Mouse (Mus musculus): ENCODE measurements around the gene Sh3rf3.

Sh3rf3 gene

GRCm38 (mm10) chr10:58915301-58916245 is 102.4 kb downstream of the Sh3rf3 start:
- no peak for DNase-seq (ENCODE audit: low read depth, low spot score)

- no peak for DNase-seq (ENCODE audit: low read depth, low spot score)
These were observed 108.6 kb downstream of the Sh3rf3 start for GRCm38 (mm10) chr10:58921643-58922188.

- DNase-seq (ENCODE audit: low read depth, low spot score) = no peak
These were observed 109.2 kb downstream of the Sh3rf3 start for GRCm38 (mm10) chr10:58922216-58922829.

GRCm38 (mm10) chr10:58922993-58923392 is 109.8 kb downstream of the Sh3rf3 start:
- no peak for DNase-seq (ENCODE audit: low read depth, low spot score)

GRCm38 (mm10) chr10:58926578-58926977 is 113.4 kb downstream of the Sh3rf3 start:
- no peak for DNase-seq (ENCODE audit: low read depth, low spot score)

GRCm38 (mm10) chr10:58928952-58929442 is 115.8 kb downstream of the Sh3rf3 start:
- no peak for DNase-seq (ENCODE audit: low read depth, low spot score)

- peak; percentile 34 for DNase-seq (ENCODE audit: low read depth, low spot score)
These were observed 119.1 kb downstream of the Sh3rf3 start for GRCm38 (mm10) chr10:58932151-58932773.

- no peak for DNase-seq (ENCODE audit: low read depth, low spot score)
These were observed 122.4 kb downstream of the Sh3rf3 start for GRCm38 (mm10) chr10:58935606-58936005.

- DNase-seq (ENCODE audit: low read depth, low spot score) = no peak
These were observed 123.3 kb downstream of the Sh3rf3 start for GRCm38 (mm10) chr10:58936441-58936860.

GRCm38 (mm10) chr10:58937521-58937920 is 124.4 kb downstream of the Sh3rf3 start:
- no peak for DNase-seq (ENCODE audit: low read depth, low spot score)

- DNase-seq (ENCODE audit: low read depth, low spot score) = no peak
These were observed 129.7 kb downstream of the Sh3rf3 start for GRCm38 (mm10) chr10:58942819-58943218.

GRCm38 (mm10) chr10:58943661-58944400 is 130.7 kb downstream of the Sh3rf3 start:
- no peak for DNase-seq (ENCODE audit: low read depth, low spot score)

- DNase-seq (ENCODE audit: low read depth, low spot score) = peak; percentile 41
These were observed 131.8 kb downstream of the Sh3rf3 start for GRCm38 (mm10) chr10:58944930-58945329.

GRCm38 (mm10) chr10:58949770-58950638 is 136.8 kb downstream of the Sh3rf3 start:
- no peak for DNase-seq (ENCODE audit: low read depth, low spot score)

GRCm38 (mm10) chr10:58960193-58960592 is 147.0 kb downstream of the Sh3rf3 start:
- peak; percentile 79 for DNase-seq (ENCODE audit: low read depth, low spot score)

GRCm38 (mm10) chr10:58968236-58968635 is 155.1 kb downstream of the Sh3rf3 start:
- DNase-seq (ENCODE audit: low read depth, low spot score) = no peak

- no peak for DNase-seq (ENCODE audit: low read depth, low spot score)
These were observed 156.2 kb downstream of the Sh3rf3 start for GRCm38 (mm10) chr10:58969351-58969750.

GRCm38 (mm10) chr10:58972115-58972514 is 159.0 kb downstream of the Sh3rf3 start:
- no peak for DNase-seq (ENCODE audit: low read depth, low spot score)

GRCm38 (mm10) chr10:58974138-58974537 is 161.0 kb downstream of the Sh3rf3 start:
- no peak for DNase-seq (ENCODE audit: low read depth, low spot score)

GRCm38 (mm10) chr10:58979320-58979959 is 166.3 kb downstream of the Sh3rf3 start:
- no peak for DNase-seq (ENCODE audit: low read depth, low spot score)

Data from skeletal muscle tissue, adult 2 months (tissue).